Mouse (Mus musculus) erythroblast, embryonic 14.5 days (primary cell): ENCODE results near the gene Klc4.

Experiments
- GATA1 ChIP-seq: IDR thresholded peaks from 2 replicates; pipeline ENCODE4 v1.6.1; 2012; ENCODE audit warnings: low read length, inconsistent platforms, mixed read lengths
- TAL1 ChIP-seq: IDR thresholded peaks from 3 replicates; pipeline ENCODE4 v1.6.1; 2012; ENCODE audit warnings: low read length, inconsistent platforms, mixed read lengths

- TF ChIP-seq TAL1: no peak
- TF ChIP-seq GATA1: no peak
Measured at GRCm38 (mm10) chr17:46680760-46681373, 35.0 kb upstream of the Klc4 start, which contains the start of gene Klhdc3.
